Mouse (Mus musculus): Measurements from ENCODE around the gene Zpld1.

GRCm38 (mm10) chr16:55240996-55241395 lies 56.8 kb downstream of the Zpld1 start:
- no peak for TF ChIP-seq CTCF (IDR thresholded peaks at IDR 0.05; ENCODE audit: low read depth, low read length)
- no peak for TF ChIP-seq POLR2A (IDR thresholded peaks at IDR 0.05; ENCODE audit: borderline replicate concordance, low read depth, low read length)
